Mouse (Mus musculus): ENCODE results near the gene Prrc2c.
"Not testable (repeated sequence)": the region's sequence is repeated elsewhere in the genome, so short reads cannot be mapped to it uniquely, and the experiment has no call there.

Gene Prrc2c

GRCm38 (mm10) chr1:162740401-162740835 lies at the start of gene Prrc2c:
Gene Prrc2c, minus strand, starts transcription at chr1:162740556.
- DNase-seq (ENCODE audit: low spot score), result peak; percentile 96

- DNase-seq (ENCODE audit: low spot score), result no peak
These were observed 44.9 kb upstream of the Prrc2c start for GRCm38 (mm10) chr1:162785222-162785621.

- DNase-seq (ENCODE audit: low spot score), result no peak
These were observed 43.4 kb upstream of the Prrc2c start for GRCm38 (mm10) chr1:162783669-162784248.

DNA sequence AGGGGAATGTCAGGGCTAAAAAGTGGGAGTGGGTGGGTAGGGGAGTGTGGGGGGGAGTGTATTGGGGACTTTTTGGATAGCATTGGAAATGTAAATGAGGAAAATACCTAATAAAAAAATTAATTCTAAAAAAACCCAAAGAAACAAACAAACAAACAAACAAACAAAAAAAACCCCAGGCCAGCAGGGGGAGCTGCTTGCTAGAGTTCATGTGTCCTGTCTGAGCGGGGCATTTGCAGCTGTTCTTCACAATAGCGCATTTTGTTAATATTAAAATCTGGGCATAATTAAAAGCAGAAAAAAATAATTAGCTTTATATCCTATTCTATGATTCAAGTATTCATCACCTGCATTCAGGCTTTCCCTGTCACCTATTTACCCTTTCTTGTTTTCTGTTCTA lies 40.7 kb upstream of the Prrc2c start:
- DNase-seq (ENCODE audit: low spot score), result not testable (repeated sequence)

- no peak for DNase-seq (ENCODE audit: low spot score)
These were observed 37.7 kb upstream of the Prrc2c start for GRCm38 (mm10) chr1:162777943-162778538.

DNA sequence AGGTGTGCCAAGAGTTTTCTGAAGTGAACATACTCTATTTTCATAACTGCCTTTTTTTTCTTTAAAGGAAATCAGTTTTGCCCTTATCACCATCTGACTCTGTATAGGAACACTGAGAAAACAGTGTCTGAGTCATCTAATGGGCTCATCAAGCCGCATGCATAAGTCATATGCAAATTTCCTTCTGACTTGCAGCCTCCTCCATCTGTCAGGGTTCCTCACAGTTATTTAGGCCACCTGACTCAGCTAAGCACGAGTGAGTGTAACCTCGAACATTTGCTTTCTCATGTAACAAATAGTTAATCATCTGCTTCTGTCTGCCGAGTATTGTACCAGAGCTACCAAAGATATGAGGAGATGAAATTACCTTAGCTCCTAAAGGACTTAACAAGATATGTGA lies 33.3 kb upstream of the Prrc2c start:
- DNase-seq (ENCODE audit: low spot score), result no peak

DNA sequence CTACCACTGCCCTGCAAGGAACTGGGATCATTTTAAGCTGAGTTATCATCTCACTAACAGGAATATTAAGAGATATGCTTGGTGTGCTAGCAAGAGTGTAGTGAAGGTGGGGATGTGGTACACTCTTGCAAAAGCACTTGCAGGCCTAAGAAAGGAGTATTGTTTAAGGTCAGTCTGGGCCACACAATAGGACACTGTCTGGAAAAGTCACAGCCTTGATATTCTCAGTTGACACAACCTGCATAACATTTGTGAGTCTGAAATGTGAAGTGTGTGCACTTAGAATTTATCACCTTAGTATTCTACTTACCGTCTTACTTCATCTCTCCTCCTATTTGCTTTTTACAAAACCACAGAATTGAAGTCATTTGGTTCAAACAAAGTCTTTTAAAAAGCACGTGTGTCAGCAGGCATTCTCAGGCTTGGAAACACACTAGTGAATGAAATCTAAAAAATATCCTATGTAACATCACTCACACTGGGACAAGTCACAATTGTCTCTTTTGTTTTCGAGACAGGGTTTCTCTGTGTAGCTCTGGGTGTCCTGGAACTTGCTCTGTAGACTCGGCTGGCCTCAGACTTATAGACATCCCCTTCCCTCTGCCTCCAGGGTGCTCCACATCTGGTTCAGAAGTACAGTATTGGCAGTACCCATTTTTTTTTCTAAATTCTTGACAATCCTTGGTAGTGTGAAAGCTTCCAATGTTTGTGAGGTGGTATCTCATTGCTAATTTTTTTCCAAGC lies 31.4 kb upstream of the Prrc2c start:
- no peak for DNase-seq (ENCODE audit: low spot score)

DNA sequence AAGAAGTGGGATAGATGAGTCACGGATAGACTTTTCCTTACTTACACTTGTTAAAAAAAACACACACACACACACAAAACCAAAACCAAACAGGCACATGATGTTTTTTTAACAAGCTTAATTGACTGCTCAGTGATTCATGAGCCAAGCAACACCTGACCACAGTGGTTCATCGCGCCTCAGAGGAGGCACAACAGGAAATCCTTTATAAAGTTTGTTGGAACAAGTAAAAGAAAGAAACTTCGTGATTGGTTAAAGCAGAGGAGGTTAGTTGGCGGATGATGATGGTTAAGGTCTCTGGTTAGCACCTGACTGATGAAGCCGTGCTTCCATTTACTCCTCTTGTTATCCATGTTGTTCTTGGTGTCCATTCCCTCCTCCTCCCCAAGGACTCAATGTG lies 11.7 kb upstream of the Prrc2c start:
- no peak for DNase-seq (ENCODE audit: low spot score)

- no peak for DNase-seq (ENCODE audit: low spot score)
These were observed 9.3 kb upstream of the Prrc2c start for GRCm38 (mm10) chr1:162749607-162750006.

GRCm38 (mm10) chr1:162748761-162749160 lies 8.4 kb upstream of the Prrc2c start:
- DNase-seq (ENCODE audit: low spot score), result no peak

DNA sequence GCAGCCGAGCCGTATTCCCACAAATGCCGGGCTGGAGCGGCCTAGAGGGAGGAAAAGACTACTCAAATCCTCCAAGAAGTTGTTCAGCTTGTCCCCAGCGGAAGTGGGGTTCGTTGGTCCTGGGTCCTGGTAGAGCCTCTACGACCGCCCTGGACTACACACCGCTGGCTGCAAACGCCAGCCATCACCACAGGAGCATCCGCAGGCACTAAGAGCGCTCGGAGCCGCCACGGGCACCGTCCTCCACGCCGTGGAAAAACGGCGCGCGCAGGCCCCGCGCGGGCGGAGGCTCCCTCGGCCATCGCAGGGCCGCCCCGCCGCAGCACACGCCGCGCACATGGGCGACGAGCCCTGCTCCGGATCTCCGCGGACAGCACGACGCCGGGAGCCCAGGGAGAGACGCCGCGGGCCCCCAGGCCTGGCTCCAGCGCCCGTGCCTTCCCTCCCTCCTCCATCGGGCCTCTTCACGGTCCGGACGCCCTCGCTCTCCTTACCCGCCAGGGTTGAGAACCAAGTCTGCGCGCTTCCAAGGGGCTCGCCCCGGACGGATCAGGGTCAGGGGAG lies 443 bp downstream of the Prrc2c start:
- DNase-seq (ENCODE audit: low spot score), result no peak

- no peak for DNase-seq (ENCODE audit: low spot score)
These were observed 950 bp downstream of the Prrc2c start for GRCm38 (mm10) chr1:162739406-162739805.

DNA sequence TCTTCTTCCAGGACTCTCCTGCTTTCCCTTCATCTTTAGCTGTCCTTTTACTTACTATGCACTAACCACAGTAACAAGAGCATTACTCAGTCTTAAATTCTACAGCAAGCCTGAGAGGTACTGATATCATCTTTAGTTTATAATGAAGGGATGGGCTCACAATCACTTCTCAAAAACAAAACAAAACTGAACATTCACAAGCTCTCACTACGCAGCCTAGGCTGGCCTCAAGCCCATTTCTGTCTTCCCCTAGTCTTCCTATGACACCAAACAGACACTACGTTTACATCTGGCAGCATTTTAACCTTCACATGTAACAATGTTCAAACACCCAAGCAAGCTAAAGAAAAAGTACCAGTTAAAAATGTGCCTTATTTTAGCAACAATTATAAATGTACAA lies 1.9 kb downstream of the Prrc2c start:
- no peak for DNase-seq (ENCODE audit: low spot score)

DNA sequence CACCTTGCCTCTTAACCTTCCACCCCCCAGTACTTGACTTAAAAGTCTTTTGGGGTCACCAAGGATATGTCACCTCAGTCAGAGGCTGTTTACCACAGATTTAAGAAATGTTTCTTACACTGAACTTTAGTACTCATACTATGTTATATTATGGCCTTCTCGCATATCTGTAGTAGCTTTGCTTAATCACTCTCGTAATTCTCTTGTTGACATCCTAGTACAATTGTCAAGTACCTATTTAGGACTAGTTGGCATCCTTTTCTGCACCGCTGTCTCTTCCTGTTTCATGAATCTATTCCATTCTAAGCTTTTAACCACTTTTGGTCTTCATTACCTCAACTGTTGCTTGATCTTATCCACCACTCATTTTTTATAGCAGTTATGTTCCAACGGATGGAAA lies 5.3 kb downstream of the Prrc2c start:
- DNase-seq (ENCODE audit: low spot score), result no peak

DNA sequence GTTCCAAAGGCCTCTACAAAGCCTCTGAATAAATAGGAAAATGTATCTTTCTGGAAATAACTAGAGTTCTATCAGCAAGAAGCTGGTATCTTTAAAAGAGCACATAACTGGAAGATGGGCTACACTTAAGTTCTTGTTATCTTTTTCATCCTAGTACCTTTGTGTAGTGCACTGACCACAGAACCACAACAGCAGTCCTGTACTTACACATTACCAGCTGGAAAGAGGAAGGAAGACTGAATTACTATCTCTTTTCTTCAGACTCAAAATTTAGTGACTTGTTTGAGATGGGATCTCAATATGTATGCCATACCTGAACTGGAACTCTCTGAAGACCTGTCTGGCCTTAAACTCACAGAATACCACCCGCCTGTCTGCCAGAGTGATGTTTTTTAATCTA lies 6.1 kb downstream of the Prrc2c start:
- no peak for DNase-seq (ENCODE audit: low spot score)

GRCm38 (mm10) chr1:162732041-162732440 lies 8.3 kb downstream of the Prrc2c start:
- DNase-seq (ENCODE audit: low spot score), result no peak

GRCm38 (mm10) chr1:162729436-162729835 lies 10.9 kb downstream of the Prrc2c start:
- DNase-seq (ENCODE audit: low spot score), result no peak

DNA sequence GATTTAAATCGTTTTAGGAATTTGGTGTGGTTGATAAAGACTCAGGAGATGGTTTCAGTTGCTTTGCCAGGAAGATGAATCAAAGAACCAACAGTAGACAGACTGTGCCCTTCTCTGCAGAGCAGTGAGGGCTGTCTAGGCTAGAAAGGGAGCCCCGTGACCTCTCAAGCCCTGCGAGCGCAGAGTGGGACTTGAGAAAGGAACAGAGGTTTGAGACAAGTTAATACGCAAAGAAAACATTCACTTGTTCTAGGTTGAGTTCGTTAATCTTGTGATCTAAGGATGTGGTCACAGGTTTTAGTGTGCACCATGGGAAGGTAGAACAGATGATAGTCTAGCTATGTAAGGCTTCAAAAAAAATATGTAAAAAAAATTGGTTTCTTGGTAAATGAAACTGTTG lies 12.4 kb downstream of the Prrc2c start:
- DNase-seq (ENCODE audit: low spot score), result no peak

DNA sequence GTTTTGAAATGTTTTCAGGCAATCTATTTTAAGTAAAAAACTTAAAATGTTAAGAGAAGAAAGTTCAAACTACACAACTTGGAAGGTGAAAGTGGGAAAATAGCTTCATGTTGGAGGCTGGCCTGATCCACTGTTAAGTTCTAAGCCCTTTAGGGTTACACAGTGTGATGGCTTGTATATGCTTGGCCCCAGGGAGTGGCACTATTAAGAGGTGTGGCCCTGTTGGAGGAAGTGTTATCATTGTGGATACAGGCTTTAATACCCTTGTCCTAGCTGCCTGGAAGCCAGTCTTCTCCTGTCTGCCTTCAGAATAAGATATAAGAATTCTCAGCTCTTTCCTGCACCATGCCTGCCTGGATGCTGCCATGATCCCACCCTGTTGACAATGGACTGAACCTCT lies 16.7 kb downstream of the Prrc2c start:
- peak; percentile 47 for DNase-seq (ENCODE audit: low spot score)

GRCm38 (mm10) chr1:162720645-162721044 lies 19.7 kb downstream of the Prrc2c start:
- DNase-seq (ENCODE audit: low spot score), result no peak

GRCm38 (mm10) chr1:162700389-162701066 lies 39.8 kb downstream of the Prrc2c start:
- DNase-seq (ENCODE audit: low spot score), result no peak

- no peak for DNase-seq (ENCODE audit: low spot score)
These were observed 42.5 kb downstream of the Prrc2c start for GRCm38 (mm10) chr1:162697866-162698265.

DNA sequence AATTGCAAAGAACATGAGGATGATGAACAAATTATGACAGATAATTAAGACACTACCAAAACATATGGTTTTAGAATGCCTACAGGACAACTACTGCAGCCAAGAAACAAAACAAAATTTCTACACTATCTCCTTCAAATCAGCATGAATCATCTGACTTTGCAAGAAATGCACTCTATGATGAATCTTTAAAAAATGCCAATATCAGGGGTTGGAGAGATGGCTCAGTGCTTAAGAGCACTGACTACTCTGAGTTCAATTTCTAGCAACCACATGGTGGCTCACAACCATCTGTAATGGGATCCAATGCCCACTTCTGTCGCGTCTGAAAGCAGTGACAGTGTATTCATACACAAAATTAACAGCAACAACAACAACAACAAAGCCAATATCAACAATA lies 46.6 kb downstream of the Prrc2c start:
- DNase-seq (ENCODE audit: low spot score), result no peak

Data from c-Kit-positive CD71-positive TER-119-positive erythroid progenitor cells, embryonic 14.5 days (primary cell).